Comparison of ENCODE assay signal across 22 mouse cellular contexts in the genomic region with DNA sequence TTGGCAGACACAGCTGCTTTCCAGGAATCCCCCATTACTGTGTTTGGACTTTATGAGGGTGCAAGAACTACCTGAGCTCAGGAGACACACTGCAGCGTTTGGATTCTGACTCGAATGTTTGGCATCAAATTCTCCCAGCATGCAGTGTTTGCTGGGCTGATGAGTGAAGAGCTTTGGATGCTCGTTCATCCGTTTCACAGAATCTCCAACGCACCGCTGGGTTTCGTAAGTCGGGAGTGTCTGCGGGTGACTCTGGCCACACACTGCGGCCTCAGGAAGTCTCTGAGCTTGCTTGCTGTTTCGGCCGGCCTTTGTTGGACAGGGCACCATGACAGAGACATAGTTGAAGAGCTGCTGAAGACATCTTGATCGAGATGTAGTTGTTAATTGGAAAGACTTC. TPM values are rescaled to one million over a fixed set of nuclear protein-coding genes. Genes with fewer than 3 reads are reported as not detected.
A peak's percentile ranks its signal among the peaks of the same experiment; 100 is the strongest.
DNase-seq lines count a peak whose midpoint lies in the region; ATAC-seq and TF ChIP-seq lines count a peak whose summit lies in the region.
"Had no signal": no experiment of that assay in that cellular context is flagged by ENCODE, and none has a peak within 500 bp of the region (broad histone marks: within the 10 kb centered on the region; RNA-seq: fewer than 3 reads in every experiment).

No protein-coding gene starts in this region.

- no peak for TF ChIP-seq CTCF in brain, embryonic 14.5 days (IDR thresholded peaks at IDR 0.05; ENCODE audit: borderline replicate concordance, extremely low read depth, insufficient read depth, insufficient read length)

- no peak for DNase-seq in hindbrain, embryonic 11.5 days (ENCODE audit: low spot score)
- peak; percentile 25 to 33 for DNase-seq in kidney, postnatal 36 days
- DNase-seq in kidney, adult 9 months, result no peak
- peak; percentile 50 for DNase-seq in brain, embryonic 14.5 days (ENCODE audit: low read depth)
- DNase-seq in retina, embryonic 14.5 days (ENCODE audit: low spot score), result peak; percentile 58
- DNase-seq in right cerebral cortex, adult 18-20 months, result no peak
- DNase-seq: adrenal gland, postnatal 25 days; cerebellum, adult 11-12 months; cerebellum, postnatal 14 days; gastrocnemius, postnatal 10 days; heart, adult 2 months; heart, postnatal 4 days; liver, postnatal 0 days; lung, postnatal 10 days; right cerebral cortex, postnatal 25 days; thymus, postnatal 36 days had no signal

- no peak overlapping the region for H3K4me3 ChIP-seq in hindbrain, embryonic 16.5 days (ENCODE audit: low read length)
- no peak overlapping the region for H3K4me3 ChIP-seq in hindbrain, embryonic 11.5 days (ENCODE audit: low read depth, low read length)
- H3K4me3 ChIP-seq: embryonic facial prominence, embryonic 10.5 days; heart, adult 2 months; heart, embryonic 15.5 days; layer of hippocampus, adult 2 months; neural tube, embryonic 13.5 days had no signal

- no peaks in the 10 kb centered on the region; the same call in 1 of the 2 replicates for H3K4me1 ChIP-seq in hindbrain, embryonic 16.5 days (ENCODE audit: control insufficient read depth, insufficient read depth, low read depth, low read length)
- H3K4me1 ChIP-seq in hindbrain, embryonic 11.5 days (replicated peaks; ENCODE audit: control insufficient read depth, insufficient read depth, low read length), result no peaks in the 10 kb centered on the region
- H3K4me1 ChIP-seq: embryonic facial prominence, embryonic 10.5 days; heart, embryonic 15.5 days; neural tube, embryonic 13.5 days had no signal

- no peak for ATAC-seq in hindbrain, embryonic 16.5 days
- ATAC-seq in hindbrain, embryonic 11.5 days (ENCODE audit: low FRiP score), result no peak
- ATAC-seq: liver, postnatal 0 days had no signal

- peak overlapping the region; percentile 28; the same call in 1 of the 2 replicates for H3K4me2 ChIP-seq in hindbrain, embryonic 16.5 days (ENCODE audit: low read length)
- H3K4me2 ChIP-seq in hindbrain, embryonic 11.5 days (replicated peaks; ENCODE audit: low read depth, low read length), result no peak overlapping the region
- H3K4me2 ChIP-seq: heart, embryonic 15.5 days; neural tube, embryonic 13.5 days had no signal

- TF ChIP-seq POLR2A in brain, embryonic 14.5 days (IDR thresholded peaks at IDR 0.05; ENCODE audit: borderline replicate concordance, extremely low read depth, insufficient read depth, insufficient read length, poor library complexity, severe bottlenecking), result no peak

- H3K9ac ChIP-seq in hindbrain, embryonic 16.5 days (ENCODE audit: low read depth, low read length), result no peak overlapping the region
- H3K9ac ChIP-seq in hindbrain, embryonic 11.5 days (ENCODE audit: low read depth, low read length), result no peak overlapping the region
- H3K9ac ChIP-seq: heart, embryonic 15.5 days; liver, postnatal 0 days; neural tube, embryonic 13.5 days had no signal

- no peaks in the 10 kb centered on the region for H3K36me3 ChIP-seq in hindbrain, embryonic 16.5 days (ENCODE audit: control insufficient read depth, insufficient read depth, low read length)
- H3K36me3 ChIP-seq in hindbrain, embryonic 11.5 days (ENCODE audit: control insufficient read depth, insufficient read depth, low read length), result no peaks in the 10 kb centered on the region
- H3K36me3 ChIP-seq: embryonic facial prominence, embryonic 10.5 days; heart, embryonic 15.5 days; neural tube, embryonic 13.5 days had no signal

- no peak overlapping the region for H3K27ac ChIP-seq in hindbrain, embryonic 16.5 days (ENCODE audit: low read depth, low read length)
- H3K27ac ChIP-seq in hindbrain, embryonic 11.5 days (ENCODE audit: low read depth, low read length), result no peak overlapping the region
- H3K27ac ChIP-seq: embryonic facial prominence, embryonic 10.5 days; heart, adult 2 months; heart, embryonic 15.5 days; layer of hippocampus, adult 2 months; neural tube, embryonic 13.5 days had no signal

- H3K9me3 ChIP-seq in hindbrain, embryonic 16.5 days (ENCODE audit: control insufficient read depth, low read length), result no peaks in the 10 kb centered on the region
- no peaks in the 10 kb centered on the region for H3K9me3 ChIP-seq in hindbrain, embryonic 11.5 days (ENCODE audit: control insufficient read depth, low read length)
- H3K9me3 ChIP-seq: embryonic facial prominence, embryonic 10.5 days; heart, embryonic 15.5 days; neural tube, embryonic 13.5 days had no signal

- 41% methylated on average over 13 of the region's 13 CpGs for WGBS in hindbrain, embryonic 16.5 days
- 45% methylated on average over 13 of the region's 13 CpGs for WGBS in hindbrain, embryonic 11.5 days

- no peaks in the 10 kb centered on the region for H3K27me3 ChIP-seq in hindbrain, embryonic 16.5 days (replicated peaks; ENCODE audit: control insufficient read depth, insufficient read depth, low read length)
- no peaks in the 10 kb centered on the region for H3K27me3 ChIP-seq in hindbrain, embryonic 11.5 days (ENCODE audit: control insufficient read depth, insufficient read depth, low read length)
- H3K27me3 ChIP-seq: neural tube, embryonic 13.5 days had no signal

RNA-seq across cellular contexts. Expression of a gene that starts 17.0 kb away (rescaled TPM):
- polyA plus RNA-seq in hindbrain, embryonic 16.5 days (2015; fragmentation: Nextera tagmentation; extraction: Ambion mirVana), result 0.21 and 0.24 TPM in 2 replicates
- polyA plus RNA-seq in hindbrain, embryonic 11.5 days (2014; fragmentation: Nextera tagmentation; extraction: Ambion mirVana), result 0.08 and 0.20 TPM in 2 replicates
- polyA plus RNA-seq in brain, embryonic 14.5 days (2012; rRNA removed), result 0.26 and 0.30 TPM in 2 replicates
- polyA plus RNA-seq: embryonic facial prominence, embryonic 10.5 days; spleen, adult 2 months had no signal

RNA-seq across cellular contexts. Expression of a gene that starts 29.5 kb away (rescaled TPM):
- polyA plus RNA-seq in hindbrain, embryonic 16.5 days (2015; fragmentation: Nextera tagmentation; extraction: Ambion mirVana), result 7.9 and 8.0 TPM in 2 replicates
- polyA plus RNA-seq in hindbrain, embryonic 11.5 days (2014; fragmentation: Nextera tagmentation; extraction: Ambion mirVana), result 9.8 and 10.2 TPM in 2 replicates
- 8.3 and 9.2 TPM in 2 replicates for polyA plus RNA-seq in brain, embryonic 14.5 days (2012; rRNA removed)

Comparison
In these comparisons a context has a peak if more than half of its experiments do, and no peak if none do; other contexts are left out.
1. DNase-seq: peak in kidney, postnatal 36 days (2 of 2), brain, embryonic 14.5 days (single experiment) and retina, embryonic 14.5 days (single experiment); none in hindbrain, embryonic 11.5 days (single experiment), kidney, adult 9 months (single experiment) and right cerebral cortex, adult 18-20 months (single experiment).